Mouse (Mus musculus) megakaryocyte-erythroid progenitor cell, adult 5-6 weeks (primary cell): ENCODE data around the gene Cryz. TPM values are rescaled to one million over a fixed set of nuclear protein-coding genes. Genes with fewer than 3 reads are reported as not detected.

ENCODE experiments used
- ATAC-seq: replicated peaks from 2 replicates; pipeline ENCODE4 v1.8.0; 2016; ENCODE audit warnings: mild to moderate bottlenecking, inconsistent platforms; ENCODE audit not compliant: severe bottlenecking, poor library complexity, low FRiP score, low TSS enrichment
- total RNA-seq, 2 experiments: library from RNA; stranded (forward) in 1 of 2; stranded (reverse) in 1 of 2; fragments of 200-1000, 215-1000 nt in 1 of 2; fragments of >200 nt in 1 of 2; fragmentation: Nextera tagmentation in 1 of 2; gene quantifications; 2 replicates each; pipeline ENCODE4 v1.2.3; 2014 to 2017

Gene Cryz
- total RNA-seq, 2 experiments from 2014 or later: 3.7 to 7.4 TPM

DNA sequence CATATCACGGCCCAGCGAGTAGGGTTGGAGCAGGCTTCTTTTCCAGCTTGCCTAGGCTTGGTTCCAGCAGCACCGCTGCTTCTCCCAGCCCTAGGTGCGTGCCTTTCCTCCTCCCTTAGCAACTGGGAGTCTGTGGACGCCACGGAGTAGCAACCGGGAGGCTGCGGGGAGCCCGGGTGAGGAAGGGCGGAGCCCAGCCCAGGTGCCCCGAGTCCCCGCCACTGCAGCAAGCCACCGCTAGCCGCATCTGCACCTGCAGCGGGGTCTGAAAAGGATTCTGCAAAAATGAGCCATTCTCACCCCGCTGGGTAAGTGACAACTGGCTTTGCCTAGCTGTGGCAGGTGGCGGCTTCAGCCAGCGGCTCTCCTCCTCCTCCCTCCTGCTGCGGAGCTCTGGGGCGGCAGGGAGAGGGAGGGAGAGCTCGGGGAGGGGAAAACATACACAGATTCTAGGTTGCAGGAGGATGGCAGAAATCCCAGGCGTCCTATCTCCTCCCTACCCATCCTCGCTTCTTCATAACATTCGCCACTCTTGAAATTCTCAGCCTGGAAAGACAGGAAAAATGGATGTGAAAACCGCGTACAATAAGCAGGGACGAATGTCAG lies 67.6 kb downstream of the Cryz start:
- no peak for ATAC-seq

DNA sequence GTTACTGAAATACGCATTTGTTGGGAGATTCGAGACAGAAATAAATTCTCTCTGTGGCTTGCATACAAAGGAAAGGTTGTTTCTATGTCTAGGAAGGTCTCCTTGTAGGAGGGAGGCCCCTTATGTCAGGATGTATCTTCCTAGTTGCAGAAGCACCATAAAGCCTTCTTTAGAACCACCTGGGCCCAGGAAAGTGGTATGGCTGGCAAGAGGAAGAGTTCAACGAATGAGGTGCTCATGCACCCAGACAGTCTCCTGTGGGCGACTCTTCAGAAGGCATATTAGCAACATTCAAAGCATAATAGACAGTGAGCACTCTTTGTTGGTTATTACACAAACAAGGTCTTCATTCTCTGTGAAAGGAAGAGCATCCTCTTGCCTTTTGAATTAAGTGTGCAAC lies 68.1 kb downstream of the Cryz start:
- no peak for ATAC-seq

DNA sequence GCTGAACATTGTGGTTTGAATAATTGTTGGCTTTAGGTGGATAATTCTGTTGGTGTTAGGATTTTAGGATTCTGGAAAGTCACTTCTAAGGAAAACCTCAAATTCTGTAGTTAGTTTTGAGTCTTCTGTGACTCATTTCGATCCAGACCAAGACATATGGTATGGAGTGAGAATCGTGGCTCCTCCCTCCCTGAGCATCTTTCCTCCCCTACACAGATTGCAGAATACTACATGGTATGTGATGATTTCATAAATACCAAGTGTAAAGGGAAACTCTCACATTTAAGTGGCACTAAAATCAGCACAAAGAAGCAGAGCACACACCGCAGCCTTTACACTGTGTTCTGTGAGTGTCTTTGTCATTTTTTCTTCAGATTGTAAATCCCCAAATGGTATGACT lies 72.0 kb downstream of the Cryz start:
- ATAC-seq: no peak

GRCm38 (mm10) chr3:154670584-154670983 lies 74.1 kb downstream of the Cryz start:
- ATAC-seq: no peak

GRCm38 (mm10) chr3:154671013-154671412 lies 74.5 kb downstream of the Cryz start:
- no peak for ATAC-seq

Other genes starting within 250 kb of the Cryz start
- 11.6 and 11.9 TPM in 2 replicates for gene Tyw3, start 393 bp downstream of the Cryz start, total RNA-seq (2014; fragmentation: Nextera tagmentation)
- 2.7 and 6.7 TPM in 2 replicates for gene Tyw3, start 393 bp downstream of the Cryz start, total RNA-seq (2017)
- gene Erich3, start 67.1 kb downstream of the Cryz start, total RNA-seq (2014; fragmentation: Nextera tagmentation): not detected in 2 replicates
- not detected in 2 replicates for gene Erich3, start 67.1 kb downstream of the Cryz start, total RNA-seq (2017)